Mouse (Mus musculus): ENCODE data around the gene Unkl.
A peak's percentile ranks its signal among the peaks of the same experiment; 100 is the strongest.

The Unkl gene

GRCm38 (mm10) chr17:25188150-25189031 lies at the start of gene Unkl:
TSS of gene Unkl (plus strand) at chr17:25188397.
- DNase-seq (ENCODE audit: low spot score): peak; percentile 81

GRCm38 (mm10) chr17:25138803-25139202 lies 49.4 kb upstream of the Unkl start:
- no peak for DNase-seq (ENCODE audit: low spot score)

GRCm38 (mm10) chr17:25139960-25140359 lies 48.2 kb upstream of the Unkl start:
- no peak for DNase-seq (ENCODE audit: low spot score)

DNA sequence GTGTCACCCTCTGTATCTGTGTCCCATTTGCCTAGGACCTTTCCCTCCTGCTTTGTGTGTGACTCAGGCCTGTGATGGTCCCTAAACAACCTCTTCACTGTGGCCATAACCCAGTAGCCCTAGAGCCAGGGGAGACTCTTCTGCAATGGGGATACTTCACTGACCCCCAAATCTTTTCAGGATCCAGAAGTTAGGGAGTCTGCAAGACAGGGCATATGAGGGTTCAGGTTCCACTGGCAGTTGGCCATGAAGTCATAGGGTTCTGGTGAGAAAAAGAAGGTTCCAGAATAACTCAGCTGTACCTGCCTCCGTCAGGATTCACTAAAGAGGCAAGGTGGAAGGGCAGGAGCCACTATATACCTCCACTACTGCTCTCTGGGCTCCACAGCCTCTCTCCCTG lies 26.0 kb upstream of the Unkl start, which contains the start of gene Ccdc154:
TSS of gene Ccdc154 (plus strand) at position 301 of the 400 bp plus-strand sequence.
- DNase-seq (ENCODE audit: low spot score): no peak

DNA sequence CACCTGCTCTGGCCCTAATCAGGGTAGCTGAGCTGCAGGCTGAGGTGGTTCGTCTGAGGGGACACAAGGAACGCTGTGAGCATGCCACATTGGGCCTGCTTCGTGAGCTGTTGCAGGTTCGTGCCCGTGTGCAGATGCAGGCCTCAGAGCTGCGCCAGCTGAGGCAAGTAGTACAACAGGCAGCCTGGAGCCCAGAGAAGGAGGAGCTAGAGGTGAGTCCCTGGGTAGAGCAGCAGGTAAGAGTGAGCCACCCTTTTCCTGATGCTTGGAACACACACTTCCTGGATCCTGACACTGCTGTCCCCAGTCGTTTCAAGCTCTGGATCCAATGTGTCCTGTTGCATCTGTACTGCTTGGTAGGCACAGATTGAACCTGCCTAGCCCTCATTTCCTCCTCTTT lies 24.8 kb upstream of the Unkl start:
- DNase-seq (ENCODE audit: low spot score): no peak

- no peak for DNase-seq (ENCODE audit: low spot score)
These were observed 23.4 kb upstream of the Unkl start for GRCm38 (mm10) chr17:25164770-25165169.

DNA sequence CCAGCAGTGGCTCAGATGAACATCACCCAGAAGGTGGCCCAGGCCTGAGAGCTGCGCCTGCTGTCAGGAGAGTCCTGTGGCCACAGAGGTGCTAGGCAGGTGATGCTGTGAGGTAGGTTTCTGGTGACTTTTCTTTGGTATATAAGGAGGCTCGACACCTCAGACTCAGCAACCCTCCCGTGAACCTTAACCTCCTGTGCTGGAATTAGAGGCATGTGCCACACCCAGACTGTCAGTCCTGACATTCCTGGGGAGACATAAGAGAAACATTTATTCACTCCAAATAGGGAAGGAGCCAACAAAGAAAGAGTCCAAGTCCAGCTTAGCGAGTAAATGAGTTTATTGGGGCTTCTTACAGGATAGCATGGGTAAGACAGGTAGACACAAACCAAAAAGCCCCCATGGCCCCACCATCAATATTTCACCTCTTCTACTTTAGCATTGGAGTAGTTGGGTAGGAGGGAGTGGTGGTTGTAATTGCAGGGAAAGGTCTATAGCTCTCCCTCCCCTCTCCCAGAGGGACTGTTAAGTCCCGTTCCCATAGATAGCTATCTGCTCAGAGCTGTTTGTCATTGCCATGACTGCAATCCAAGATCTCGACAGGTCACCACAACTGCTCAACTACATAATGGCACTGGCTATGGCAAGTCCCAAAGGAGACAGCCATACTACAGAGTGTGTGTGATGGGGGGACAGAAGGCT lies 22.1 kb upstream of the Unkl start:
- DNase-seq (ENCODE audit: low spot score): no peak

GRCm38 (mm10) chr17:25169706-25170105 lies 18.5 kb upstream of the Unkl start:
- DNase-seq (ENCODE audit: low spot score): no peak

DNA sequence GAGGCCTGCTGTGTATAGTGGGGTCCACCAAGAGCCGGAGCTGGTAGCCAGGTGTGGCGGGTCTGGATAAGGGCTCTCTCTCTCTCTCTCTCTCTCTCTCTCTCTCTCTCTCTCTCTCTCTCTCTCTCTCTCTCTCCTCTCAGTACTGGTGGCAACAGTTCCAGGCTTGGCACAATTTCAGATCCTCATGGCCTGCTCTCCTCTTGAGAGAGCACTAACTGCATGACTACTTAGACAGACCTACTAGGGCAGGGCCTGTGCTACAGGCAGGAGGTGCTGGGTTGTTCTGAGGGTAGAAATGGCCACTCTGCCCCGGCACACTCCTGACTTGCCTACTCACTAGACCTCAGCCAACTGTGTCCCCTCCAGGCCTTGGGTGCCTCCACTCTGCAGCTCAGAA lies 15.6 kb upstream of the Unkl start:
- no peak for DNase-seq (ENCODE audit: low spot score)

DNA sequence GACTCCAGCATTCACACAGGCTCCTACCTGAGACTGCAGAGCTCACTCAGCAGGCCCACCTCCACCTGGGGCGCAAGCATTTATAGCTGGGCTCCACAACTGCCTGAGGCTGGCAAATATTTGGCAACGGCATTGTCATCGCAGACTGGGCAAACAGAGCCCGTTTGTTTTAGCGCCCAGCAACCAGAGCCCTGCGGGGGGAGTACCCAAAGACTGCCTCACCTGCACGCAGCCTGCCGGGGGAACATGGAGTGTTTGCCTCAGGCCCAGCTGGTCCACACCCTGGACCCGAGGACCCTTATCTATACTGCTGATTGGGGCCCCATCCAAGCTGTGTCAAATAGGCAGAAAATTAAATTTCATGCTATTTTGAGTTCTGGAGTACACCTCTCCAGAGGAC lies 12.8 kb upstream of the Unkl start, which contains the start of gene Gm38655:
TSS of gene Gm38655 (minus strand) at position 61 of the 400 bp plus-strand sequence.
- DNase-seq (ENCODE audit: low spot score): peak; percentile 55

- DNase-seq (ENCODE audit: low spot score): peak; percentile 50
These were observed 5.0 kb upstream of the Unkl start for GRCm38 (mm10) chr17:25183232-25183631.

- peak; percentile 99 for DNase-seq (ENCODE audit: low spot score)
These were observed 4.0 kb upstream of the Unkl start, which contains the start of gene BC003965 for GRCm38 (mm10) chr17:25184129-25184691. TSS of gene BC003965 (plus strand) at chr17:25184554.

- peak; percentile 50 for DNase-seq (ENCODE audit: low spot score)
These were observed 3.2 kb upstream of the Unkl start for GRCm38 (mm10) chr17:25184961-25185360.

- DNase-seq (ENCODE audit: low spot score): no peak
These were observed 430 bp upstream of the Unkl start for GRCm38 (mm10) chr17:25187784-25188149.

DNA sequence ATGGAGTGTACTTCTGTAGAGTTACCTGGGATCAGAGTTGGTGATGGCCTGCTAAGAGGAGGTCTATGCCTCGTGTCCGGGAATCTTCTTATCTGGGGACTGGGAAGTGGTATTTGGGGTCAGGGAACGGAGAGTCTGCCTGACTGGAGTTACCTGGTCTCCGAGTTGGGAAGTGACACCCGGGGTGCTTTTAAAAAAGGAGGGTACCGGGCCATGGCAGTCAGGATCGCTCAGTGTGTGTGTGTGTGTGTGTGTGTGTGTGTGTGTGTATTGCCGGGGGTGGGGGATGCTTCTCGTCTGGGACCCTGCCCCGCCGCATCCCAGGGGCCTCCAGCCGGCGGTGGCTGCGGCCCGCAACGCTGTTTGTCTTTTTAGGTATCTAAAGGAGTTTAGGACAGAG lies 894 bp downstream of the Unkl start:
- no peak for DNase-seq (ENCODE audit: low spot score)

DNA sequence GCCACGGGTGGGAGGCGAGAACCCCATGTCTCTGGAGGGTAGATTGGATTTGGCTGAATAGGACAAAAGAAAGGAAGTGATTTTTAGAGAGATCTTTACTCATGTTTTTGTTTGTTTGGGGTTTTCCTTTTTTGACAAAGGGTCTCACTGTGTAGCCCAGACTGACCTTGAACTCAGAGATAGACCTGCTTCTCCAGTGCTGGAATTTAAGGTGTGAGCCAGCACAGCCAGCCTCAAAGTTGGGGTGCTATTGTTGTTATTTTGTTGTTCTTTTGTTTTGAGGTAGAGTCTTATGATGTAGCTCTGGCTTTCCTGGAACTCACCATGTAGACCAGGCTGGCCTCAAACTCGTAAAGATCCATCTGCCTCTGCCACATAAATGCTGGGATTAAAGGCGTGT lies 14.2 kb downstream of the Unkl start:
- DNase-seq (ENCODE audit: low spot score): no peak

GRCm38 (mm10) chr17:25210006-25210405 lies 21.8 kb downstream of the Unkl start:
- DNase-seq (ENCODE audit: low spot score): no peak

DNA sequence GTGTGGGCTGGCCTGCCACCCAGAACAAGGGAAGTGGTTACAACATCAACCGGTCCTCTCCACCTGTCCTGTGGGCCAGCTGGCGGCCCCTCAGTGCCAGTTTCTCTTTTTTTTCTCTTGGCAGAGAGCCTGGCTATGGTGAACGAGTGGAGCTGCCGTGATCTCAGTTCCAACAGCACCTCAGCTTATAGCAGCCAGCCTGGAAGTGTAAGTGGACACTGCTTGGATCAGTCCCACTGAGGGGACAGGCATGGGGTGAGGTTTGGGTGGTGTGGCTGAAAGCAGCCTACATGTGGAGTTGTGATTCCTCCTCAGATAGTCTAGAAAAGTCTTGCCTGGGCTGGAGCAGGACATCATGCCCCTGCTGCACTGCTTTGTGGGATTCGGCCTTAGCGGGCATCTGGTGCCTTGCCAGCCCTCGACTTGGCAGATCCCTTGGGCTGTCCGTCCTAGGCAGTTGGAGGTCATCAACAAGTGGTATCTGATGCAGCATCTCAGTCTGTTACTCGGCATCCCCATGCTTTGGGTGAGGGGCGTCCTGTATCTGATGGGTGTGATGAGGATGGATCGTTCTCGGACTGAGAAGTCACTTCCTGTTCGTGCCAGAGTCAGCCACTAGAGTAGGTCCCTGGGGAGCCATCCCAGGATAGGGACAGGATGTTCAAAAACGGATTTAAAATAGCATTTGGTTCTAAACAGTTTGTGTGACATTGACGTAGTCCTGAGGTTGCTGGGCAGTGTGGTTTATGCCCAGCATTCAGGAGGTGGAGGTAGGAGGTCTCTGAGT lies 22.7 kb downstream of the Unkl start:
- DNase-seq (ENCODE audit: low spot score): peak; percentile 68

DNA sequence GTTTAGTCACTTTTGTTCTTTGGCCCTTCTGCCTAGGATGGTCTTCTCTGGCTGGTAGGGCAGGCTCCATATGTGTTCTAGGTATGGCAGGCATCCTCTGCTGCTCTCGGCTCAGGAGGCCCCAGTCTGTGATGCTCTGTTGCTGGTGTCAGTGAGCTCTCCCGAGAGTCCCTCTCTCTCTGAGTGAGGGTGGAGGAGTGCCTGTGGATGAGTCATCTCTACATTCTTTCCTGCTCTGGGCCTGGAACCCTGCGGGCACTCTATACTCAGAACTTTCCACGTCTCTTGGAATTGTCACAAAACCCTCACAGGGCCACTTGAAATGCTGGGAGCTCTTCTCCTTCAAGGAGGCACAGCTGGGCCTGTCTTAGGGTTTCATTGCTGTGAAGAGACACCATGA lies 23.5 kb downstream of the Unkl start:
- DNase-seq (ENCODE audit: low spot score): peak; percentile 66

GRCm38 (mm10) chr17:25215431-25215830 lies 27.2 kb downstream of the Unkl start:
- DNase-seq (ENCODE audit: low spot score): no peak

- peak; percentile 73 for DNase-seq (ENCODE audit: low spot score)
These were observed 30.8 kb downstream of the Unkl start for GRCm38 (mm10) chr17:25218967-25219366.

Data from MN1 (cell line).